Mouse (Mus musculus) kidney, adult 2 months (tissue): Measurements from ENCODE around the gene Fam241b.

Experiments used
- CTCF ChIP-seq: fragments of 200-500 bp; conservative IDR thresholded peaks from 2 replicates; pipeline ENCODE4 v1.5.1; 2011; ENCODE audit warnings: low read depth, mild to moderate bottlenecking, control low read depth, low read length, moderate library complexity, mixed read lengths; ENCODE audit not compliant: insufficient read depth, insufficient read length
- POLR2A ChIP-seq: fragments of 200-500 bp; IDR thresholded peaks from one replicate; pipeline ENCODE4 v1.6.1; 2011; ENCODE audit warnings: low read depth, low read length, control low read depth

GRCm38 (mm10) chr10:62162410-62162809, 18.7 kb upstream of the Fam241b start:
- TF ChIP-seq POLR2A (no peak), CTCF (no peak)
